Mouse (Mus musculus) liver, embryonic 11.5 days (tissue): ENCODE results near the gene Insyn1. TPM values are rescaled to one million over a fixed set of nuclear protein-coding genes. Genes with fewer than 3 reads are reported as not detected.

Source experiments
- ATAC-seq: fragments of 200-750 bp; cut with Nextera tagmentation; replicated peaks from 2 replicates; pipeline ENCODE4 v1.8.0; 2017; ENCODE audit warnings: moderate number of reproducible peaks, mild to moderate bottlenecking, moderate TSS enrichment, moderate library complexity; ENCODE audit not compliant: low FRiP score
- DNase-seq: peaks from one replicate; pipeline ENCODE4 v3.0.0-alpha.2; 2017; ENCODE audit warnings: low spot score
- H3K27ac ChIP-seq: fragments of 300-500 bp; sonication (generic); 2 replicates; pipeline ENCODE4 v1.5.1; 2014; ENCODE audit warnings: mild to moderate bottlenecking, low read depth, low read length, control low read depth
- H3K27me3 ChIP-seq: fragments of 300-500 bp; sonication (generic); replicated peaks from 2 replicates; pipeline ENCODE4 v1.6.1; 2014; ENCODE audit warnings: low read length, mixed read lengths; ENCODE audit not compliant: control insufficient read depth, insufficient read depth
- H3K36me3 ChIP-seq: fragments of 300-500 bp; sonication (generic); 2 replicates; pipeline ENCODE4 v1.6.1; 2014; ENCODE audit warnings: mild to moderate bottlenecking, low read length, moderate library complexity, mixed read lengths; ENCODE audit not compliant: control insufficient read depth, insufficient read depth
- H3K4me1 ChIP-seq: fragments of 300-500 bp; sonication (generic); replicated peaks from 2 replicates; pipeline ENCODE4 v1.6.1; 2014; ENCODE audit warnings: low read length, mixed read lengths; ENCODE audit not compliant: control insufficient read depth, insufficient read depth
- H3K4me2 ChIP-seq: fragments of 300-500 bp; sonication (generic); 2 replicates; pipeline ENCODE4 v1.6.1; 2014; ENCODE audit warnings: mild to moderate bottlenecking, control low read depth, moderate library complexity
- H3K4me3 ChIP-seq: fragments of 300-500 bp; sonication (generic); 2 replicates; pipeline ENCODE4 v1.5.1; 2014; ENCODE audit warnings: low read depth, low read length, control low read depth
- H3K9ac ChIP-seq: fragments of 300-500 bp; sonication (generic); 2 replicates; pipeline ENCODE4 v1.6.1; 2014; ENCODE audit warnings: low read depth, low read length, control low read depth
- H3K9me3 ChIP-seq: fragments of 300-500 bp; sonication (generic); 2 replicates; pipeline ENCODE4 v1.6.1; 2016; ENCODE audit warnings: low read length, inconsistent platforms, mixed read lengths; ENCODE audit not compliant: control insufficient read depth
- WGBS: fragments of 180-500 bp; shearing (Covaris S2); extraction: QIAGEN DNeasy Blood & Tissue Kit; methylation state at CpG from one replicate; pipeline ENCODE4 v1.1.7; 2014; 5-methylcytosine and 5-hydroxymethylcytosine counted together
- polyA plus RNA-seq: library from polyadenylated mRNA; unstranded; fragments of >200 nt; fragmentation: Nextera tagmentation; extraction: Ambion mirVana; gene quantifications from 2 replicates; pipeline ENCODE4 v1.2.1, GENCODE M21; 2014

The Insyn1 gene
- polyA plus RNA-seq, 1 experiment from 2014 or later = 0.30 TPM

- no peak for ATAC-seq
- DNase-seq = no peak
- Histone ChIP-seq H3K27me3 (no peaks in the 10 kb centered on the region), H3K9me3 (no peaks in the 10 kb centered on the region), H3K4me1 (peaks cover 3% of the 10 kb centered on the region; the same call in 1 of the 2 replicates), H3K36me3 (no peaks in the 10 kb centered on the region), H3K27ac (no peak overlapping the region), H3K4me2 (no peak overlapping the region), H3K9ac (no peak overlapping the region), H3K4me3 (no peak overlapping the region)
- WGBS = 71% methylated on average over 3 of the region's 3 CpGs
These were observed 31.6 kb downstream of the Insyn1 start for GRCm38 (mm10) chr9:58519953-58520352.

- Histone ChIP-seq H3K27ac (no peak overlapping the region), H3K4me1 (peaks cover 3% of the 10 kb centered on the region; the same call in 1 of the 2 replicates), H3K9me3 (no peaks in the 10 kb centered on the region), H3K4me3 (no peak overlapping the region), H3K4me2 (no peak overlapping the region), H3K36me3 (no peaks in the 10 kb centered on the region), H3K9ac (no peak overlapping the region), H3K27me3 (no peaks in the 10 kb centered on the region)
- WGBS = 80% methylated on average over 5 of the region's 5 CpGs
- DNase-seq (no peak), ATAC-seq (no peak)
These were observed 32.6 kb downstream of the Insyn1 start for GRCm38 (mm10) chr9:58520816-58521581.

GRCm38 (mm10) chr9:58521883-58522423, 33.5 kb downstream of the Insyn1 start:
- ATAC-seq = no peak
- Histone ChIP-seq H3K27me3 (no peaks in the 10 kb centered on the region), H3K36me3 (no peaks in the 10 kb centered on the region), H3K4me3 (no peak overlapping the region), H3K4me1 (peaks cover 3% of the 10 kb centered on the region; the same call in 1 of the 2 replicates), H3K27ac (no peak overlapping the region), H3K9ac (no peak overlapping the region), H3K4me2 (no peak overlapping the region), H3K9me3 (no peaks in the 10 kb centered on the region)
- 44% methylated on average over 4 of the region's 4 CpGs for WGBS
- DNase-seq = no peak

GRCm38 (mm10) chr9:58525108-58525507, 36.7 kb downstream of the Insyn1 start:
- ATAC-seq (no peak), DNase-seq (no peak)
- H3K4me1 ChIP-seq = peaks cover 3% of the 10 kb centered on the region; the same call in 1 of the 2 replicates
- 83% methylated on average over 4 of the region's 4 CpGs for WGBS
- no peak overlapping the region for H3K27ac ChIP-seq
- H3K27me3 ChIP-seq = no peaks in the 10 kb centered on the region
- no peak overlapping the region for H3K4me3 ChIP-seq
- no peaks in the 10 kb centered on the region; the same call in 1 of the 2 replicates for H3K36me3 ChIP-seq
- no peak overlapping the region for H3K4me2 ChIP-seq
- H3K9ac ChIP-seq = no peak overlapping the region
- no peaks in the 10 kb centered on the region for H3K9me3 ChIP-seq

- no peak for DNase-seq
- Histone ChIP-seq H3K4me3 (no peak overlapping the region), H3K4me1 (no peaks in the 10 kb centered on the region), H3K4me2 (no peak overlapping the region), H3K36me3 (no peaks in the 10 kb centered on the region; the same call in 1 of the 2 replicates), H3K9me3 (no peaks in the 10 kb centered on the region), H3K27me3 (no peaks in the 10 kb centered on the region), H3K9ac (no peak overlapping the region), H3K27ac (no peak overlapping the region)
- WGBS = 73% methylated on average over 4 of the region's 4 CpGs
- ATAC-seq = no peak
These were observed 39.4 kb downstream of the Insyn1 start for GRCm38 (mm10) chr9:58527841-58528240.

- Histone ChIP-seq H3K36me3 (no peaks in the 10 kb centered on the region; the same call in 1 of the 2 replicates), H3K9ac (no peak overlapping the region), H3K4me1 (no peaks in the 10 kb centered on the region), H3K27me3 (no peaks in the 10 kb centered on the region), H3K27ac (no peak overlapping the region), H3K4me2 (no peak overlapping the region), H3K4me3 (no peak overlapping the region), H3K9me3 (no peaks in the 10 kb centered on the region)
- 89% methylated on average over 13 of the region's 13 CpGs for WGBS
- no peak for DNase-seq
- no peak for ATAC-seq
These were observed 42.0 kb downstream of the Insyn1 start for GRCm38 (mm10) chr9:58530407-58530806.

GRCm38 (mm10) chr9:58532236-58532635, 43.8 kb downstream of the Insyn1 start:
- H3K4me1 ChIP-seq = no peaks in the 10 kb centered on the region
- H3K9me3 ChIP-seq = no peaks in the 10 kb centered on the region
- H3K36me3 ChIP-seq = no peaks in the 10 kb centered on the region; the same call in 1 of the 2 replicates
- DNase-seq (no peak), ATAC-seq (no peak)
- H3K4me3 ChIP-seq = no peak overlapping the region
- WGBS = 86% methylated on average over 4 of the region's 4 CpGs
- H3K27me3 ChIP-seq = no peaks in the 10 kb centered on the region
- H3K9ac ChIP-seq = no peak overlapping the region
- no peak overlapping the region for H3K27ac ChIP-seq
- no peak overlapping the region for H3K4me2 ChIP-seq

GRCm38 (mm10) chr9:58533322-58533721, 44.9 kb downstream of the Insyn1 start:
- H3K36me3 ChIP-seq = peaks cover 2% of the 10 kb centered on the region; the same call in 1 of the 2 replicates
- no peaks in the 10 kb centered on the region for H3K27me3 ChIP-seq
- no peak overlapping the region for H3K4me2 ChIP-seq
- no peak overlapping the region for H3K9ac ChIP-seq
- WGBS = 80% methylated on average over 6 of the region's 6 CpGs
- ATAC-seq (no peak), DNase-seq (no peak)
- no peaks in the 10 kb centered on the region for H3K4me1 ChIP-seq
- H3K4me3 ChIP-seq = no peak overlapping the region
- H3K9me3 ChIP-seq = no peaks in the 10 kb centered on the region
- H3K27ac ChIP-seq = no peak overlapping the region

- Histone ChIP-seq H3K4me3 (no peak overlapping the region), H3K9me3 (no peaks in the 10 kb centered on the region), H3K27me3 (no peaks in the 10 kb centered on the region), H3K4me2 (no peak overlapping the region), H3K4me1 (no peaks in the 10 kb centered on the region), H3K36me3 (peaks cover 2% of the 10 kb centered on the region; the same call in 1 of the 2 replicates), H3K27ac (no peak overlapping the region), H3K9ac (no peak overlapping the region)
- DNase-seq (no peak), ATAC-seq (no peak; the same call in 1 of the 2 replicates)
- WGBS = 29% methylated on average over 1 of the region's 1 CpGs
These were observed 46.4 kb downstream of the Insyn1 start for GRCm38 (mm10) chr9:58534766-58535165.
